18 mouse cellular contexts compared by ENCODE assay signal in genomic region chr11:58316768-58317390, GRCm38 (mm10). TPM values are rescaled to one million over a fixed set of nuclear protein-coding genes. Genes with fewer than 3 reads are reported as not detected.
DNase-seq lines count a peak whose midpoint lies in the region; ATAC-seq and TF ChIP-seq lines count a peak whose summit lies in the region.
"Had no signal": no experiment of that assay in that cellular context is flagged by ENCODE, and none has a peak within 500 bp of the region (broad histone marks: within the 10 kb centered on the region; RNA-seq: fewer than 3 reads in every experiment).

No protein-coding gene starts in this region.

- 0 out of 2 replicates have a peak, but pooled peaks have one; percentile 5 for ATAC-seq in forebrain, embryonic 16.5 days
- no peak for ATAC-seq in G1E (ENCODE audit: extremely low read depth, insufficient number of reproducible peaks, low FRiP score, poor library complexity, severe bottlenecking)
- peak; percentile 31 for ATAC-seq in midbrain, embryonic 16.5 days

- peak; percentile 20; the same call in 1 of the 2 replicates for TF ChIP-seq POLR2A in lung, adult 2 months (IDR thresholded peaks at IDR 0.05; ENCODE audit: borderline replicate concordance, extremely low read depth, low read depth, low read length)

- H3K9me3 ChIP-seq in forebrain, embryonic 16.5 days (ENCODE audit: control insufficient read depth, low read length), result no peaks in the 10 kb centered on the region
- H3K9me3 ChIP-seq in forebrain, embryonic 10.5 days, result no peaks in the 10 kb centered on the region
- no peaks in the 10 kb centered on the region for H3K9me3 ChIP-seq in G1E (replicated peaks)
- no peaks in the 10 kb centered on the region for H3K9me3 ChIP-seq in midbrain, embryonic 16.5 days (replicated peaks; ENCODE audit: control insufficient read depth, low read length, poor library complexity, severe bottlenecking)
- H3K9me3 ChIP-seq: embryonic facial prominence, embryonic 12.5 days; hindbrain, embryonic 10.5 days had no signal

- DNase-seq in forebrain, embryonic 10.5 days (ENCODE audit: extremely low spot score, low spot score), result no peak
- no peak for DNase-seq in lung, adult 2 months
- DNase-seq in lung, postnatal 25 days (ENCODE audit: low spot score), result no peak
- no peak for DNase-seq in G1E (ENCODE audit: low spot score)
- no peak for DNase-seq in c-Kit-positive CD71-positive TER-119-positive erythroid progenitor cells, embryonic 14.5 days (ENCODE audit: low spot score)
- no peak for DNase-seq in embryo, embryonic 9.5 days (ENCODE audit: extremely low spot score)
- DNase-seq: adrenal gland, adult 2 months; heart, adult 18-20 months; kidney, postnatal 14 days; lung, adult 18-20 months; right cerebral cortex, postnatal 4 days had no signal

- no peak overlapping the region for H3K9ac ChIP-seq in forebrain, embryonic 16.5 days (replicated peaks; ENCODE audit: low read depth, low read length)
- H3K9ac ChIP-seq in midbrain, embryonic 16.5 days (ENCODE audit: low read depth, low read length), result no peak overlapping the region
- H3K9ac ChIP-seq: embryonic facial prominence, embryonic 12.5 days had no signal

- no peak for TF ChIP-seq CTCF in lung, adult 2 months (IDR thresholded peaks at IDR 0.05; ENCODE audit: insufficient read depth, low read length)
- no peak for TF ChIP-seq CTCF in G1E (IDR thresholded peaks at IDR 0.05; ENCODE audit: low read depth, low read length)

- no peak overlapping the region for H3K4me2 ChIP-seq in forebrain, embryonic 16.5 days (ENCODE audit: low read length)
- H3K4me2 ChIP-seq in midbrain, embryonic 16.5 days (ENCODE audit: low read length), result no peak overlapping the region
- H3K4me2 ChIP-seq: embryonic facial prominence, embryonic 12.5 days had no signal

- peaks cover 4% of the 10 kb centered on the region for H3K4me1 ChIP-seq in forebrain, embryonic 16.5 days (replicated peaks; ENCODE audit: control insufficient read depth, insufficient read depth, low read length)
- H3K4me1 ChIP-seq in forebrain, embryonic 10.5 days, result peaks cover 3% of the 10 kb centered on the region
- H3K4me1 ChIP-seq in lung, adult 2 months (ENCODE audit: control insufficient read depth, insufficient read depth, low read length), result no peaks in the 10 kb centered on the region
- H3K4me1 ChIP-seq in G1E (ENCODE audit: insufficient read depth, low read depth, low read length), result peaks cover 13% of the 10 kb centered on the region
- peaks cover 6% of the 10 kb centered on the region for H3K4me1 ChIP-seq in midbrain, embryonic 16.5 days (ENCODE audit: control insufficient read depth, insufficient read depth, low read length)

- 74% methylated on average over 28 of the region's 28 CpGs for WGBS in forebrain, embryonic 16.5 days
- 71% methylated on average over 28 of the region's 28 CpGs for WGBS in forebrain, embryonic 10.5 days
- 77% methylated on average over 28 of the region's 28 CpGs for WGBS in lung, adult 2 months
- 68% methylated on average over 28 of the region's 28 CpGs for WGBS in midbrain, embryonic 16.5 days

- H3K36me3 ChIP-seq in forebrain, embryonic 16.5 days (ENCODE audit: control insufficient read depth, insufficient read depth), result peaks cover 10% of the 10 kb centered on the region
- H3K36me3 ChIP-seq in forebrain, embryonic 10.5 days (replicated peaks), result peaks cover 70% of the 10 kb centered on the region
- H3K36me3 ChIP-seq in G1E (replicated peaks), result peaks cover 97% of the 10 kb centered on the region
- H3K36me3 ChIP-seq in midbrain, embryonic 16.5 days (ENCODE audit: control insufficient read depth, insufficient read depth, low read length), result peaks cover 25% of the 10 kb centered on the region

- no peak overlapping the region for H3K27ac ChIP-seq in forebrain, embryonic 16.5 days (ENCODE audit: low read length)
- no peak overlapping the region for H3K27ac ChIP-seq in forebrain, embryonic 10.5 days
- H3K27ac ChIP-seq in midbrain, embryonic 16.5 days (ENCODE audit: low read length), result no peak overlapping the region
- H3K27ac ChIP-seq: embryonic facial prominence, embryonic 12.5 days; hindbrain, embryonic 10.5 days; left cerebral cortex, adult 2 months had no signal

- H3K4me3 ChIP-seq in forebrain, embryonic 16.5 days (replicated peaks; ENCODE audit: low read length), result no peak overlapping the region
- H3K4me3 ChIP-seq in forebrain, embryonic 10.5 days, result no peak overlapping the region
- no peak overlapping the region for H3K4me3 ChIP-seq in lung, adult 2 months (replicated peaks; ENCODE audit: extremely low read depth, low read depth, low read length)
- 0 out of 2 replicates have a peak overlapping the region, but pooled peaks have one; percentile 14 for H3K4me3 ChIP-seq in G1E (ENCODE audit: low read depth, low read length)
- no peak overlapping the region for H3K4me3 ChIP-seq in midbrain, embryonic 16.5 days (ENCODE audit: low read depth, low read length)
- H3K4me3 ChIP-seq: embryonic facial prominence, embryonic 12.5 days; hindbrain, embryonic 10.5 days; left cerebral cortex, adult 2 months had no signal

- H3K27me3 ChIP-seq in forebrain, embryonic 16.5 days (replicated peaks; ENCODE audit: control insufficient read depth, insufficient read depth, low read length), result no peaks in the 10 kb centered on the region
- no peaks in the 10 kb centered on the region for H3K27me3 ChIP-seq in forebrain, embryonic 10.5 days (ENCODE audit: poor library complexity, severe bottlenecking)
- no peaks in the 10 kb centered on the region; the same call in 1 of the 2 replicates for H3K27me3 ChIP-seq in G1E (ENCODE audit: insufficient read depth, low read length)
- no peaks in the 10 kb centered on the region for H3K27me3 ChIP-seq in midbrain, embryonic 16.5 days (ENCODE audit: control insufficient read depth, insufficient read depth, low read depth, low read length)
- H3K27me3 ChIP-seq: embryonic facial prominence, embryonic 12.5 days had no signal

RNA-seq across cellular contexts. Expression of gene Zfp692, which starts 10.0 kb away (rescaled TPM):
- 30.8 and 42.9 TPM in 2 replicates for polyA plus RNA-seq in forebrain, embryonic 16.5 days (2015; fragmentation: Nextera tagmentation; extraction: Ambion mirVana)
- 27.1 and 30.9 TPM in 2 replicates for polyA plus RNA-seq in forebrain, embryonic 10.5 days (2016; fragmentation: Nextera tagmentation; extraction: Ambion mirVana)
- 17.0 and 24.1 TPM in 2 replicates for polyA plus RNA-seq in lung, adult 2 months (2012; rRNA removed)
- 14.4 and 17.5 TPM in 2 replicates for total RNA-seq in G1E (2014; fragmentation: Nextera tagmentation)
- total RNA-seq in G1E (2017), result 14.5 and 20.0 TPM in 2 replicates
- polyA plus RNA-seq in G1E (2012), result 15.5 and 16.6 TPM in 2 replicates
- polyA plus RNA-seq in midbrain, embryonic 16.5 days (2015; fragmentation: Nextera tagmentation; extraction: Ambion mirVana), result 32.2 and 32.4 TPM in 2 replicates

RNA-seq across cellular contexts. Expression of gene Zfp672, which starts 13.3 kb away (rescaled TPM):
- 39.8 and 43.1 TPM in 2 replicates for polyA plus RNA-seq in forebrain, embryonic 16.5 days (2015; fragmentation: Nextera tagmentation; extraction: Ambion mirVana)
- polyA plus RNA-seq in forebrain, embryonic 10.5 days (2016; fragmentation: Nextera tagmentation; extraction: Ambion mirVana), result 23.9 and 24.1 TPM in 2 replicates
- polyA plus RNA-seq in lung, adult 2 months (2012; rRNA removed), result 30.2 and 30.6 TPM in 2 replicates
- 24.2 and 27.1 TPM in 2 replicates for total RNA-seq in G1E (2014; fragmentation: Nextera tagmentation)
- 27.2 and 29.6 TPM in 2 replicates for total RNA-seq in G1E (2017)
- 7.9 TPM in 2 replicates for polyA plus RNA-seq in G1E (2012)
- 37.1 and 40.2 TPM in 2 replicates for polyA plus RNA-seq in midbrain, embryonic 16.5 days (2015; fragmentation: Nextera tagmentation; extraction: Ambion mirVana)

RNA-seq across cellular contexts. Expression of gene Sh3bp5l, which starts 13.6 kb away (rescaled TPM):
- polyA plus RNA-seq in forebrain, embryonic 16.5 days (2015; fragmentation: Nextera tagmentation; extraction: Ambion mirVana), result 56.6 and 56.9 TPM in 2 replicates
- polyA plus RNA-seq in forebrain, embryonic 10.5 days (2016; fragmentation: Nextera tagmentation; extraction: Ambion mirVana), result 39.8 and 40.9 TPM in 2 replicates
- 29.4 and 36.5 TPM in 2 replicates for polyA plus RNA-seq in lung, adult 2 months (2012; rRNA removed)
- total RNA-seq in G1E (2014; fragmentation: Nextera tagmentation) (4.5 and 5.1 TPM in 2 replicates), G1E (2017) (18.1 and 19.5 TPM in 2 replicates)
- polyA plus RNA-seq in G1E (2012), result 18.2 and 18.6 TPM in 2 replicates
- 52.4 and 53.2 TPM in 2 replicates for polyA plus RNA-seq in midbrain, embryonic 16.5 days (2015; fragmentation: Nextera tagmentation; extraction: Ambion mirVana)

RNA-seq across cellular contexts. Expression of gene 4930438A08Rik, which starts 42.3 kb away (rescaled TPM):
- polyA plus RNA-seq in forebrain, embryonic 16.5 days (2015; fragmentation: Nextera tagmentation; extraction: Ambion mirVana), result not detected in 2 replicates
- not detected in 2 replicates for polyA plus RNA-seq in forebrain, embryonic 10.5 days (2016; fragmentation: Nextera tagmentation; extraction: Ambion mirVana)
- polyA plus RNA-seq in lung, adult 2 months (2012; rRNA removed), result 0.12 TPM in 1 of 2 replicates, not detected in the other
- total RNA-seq in G1E (2014; fragmentation: Nextera tagmentation), result not detected in 2 replicates
- 0.05 TPM in 1 of 2 replicates, not detected in the other for total RNA-seq in G1E (2017)
- polyA plus RNA-seq in G1E (2012), result not detected in 2 replicates
- polyA plus RNA-seq in midbrain, embryonic 16.5 days (2015; fragmentation: Nextera tagmentation; extraction: Ambion mirVana), result not detected in 2 replicates
- total RNA-seq: adrenal gland, adult 2 months; heart, adult 18-20 months; left cerebral cortex, adult 2 months; neutrophil, adult 5-6 weeks had no signal
- polyA plus RNA-seq: frontal cortex, adult 2 months had no signal
